Mouse (Mus musculus) limb, embryonic 11.5 days (tissue): ENCODE data around the gene Spem1. TPM values are rescaled to one million over a fixed set of nuclear protein-coding genes. Genes with fewer than 3 reads are reported as not detected.

Source experiments
- ATAC-seq: fragments of 200-750 bp; cut with Nextera tagmentation; 2 replicates; pipeline ENCODE4 v1.8.0; 2017; ENCODE audit warnings: low read depth; ENCODE audit not compliant: insufficient number of reproducible peaks, low FRiP score, low TSS enrichment
- DNase-seq: peaks from one replicate; pipeline ENCODE4 v3.0.0-alpha.2; 2015; ENCODE audit warnings: low spot score
- H3K27ac ChIP-seq: fragments of 300-500 bp; sonication (generic); replicated peaks from 2 replicates; pipeline ENCODE4 v1.5.1; 2014; ENCODE audit warnings: low read depth, mild to moderate bottlenecking, low read length
- H3K27me3 ChIP-seq: fragments of 300-500 bp; sonication (generic); 2 replicates; pipeline ENCODE4 v1.6.1; 2014; ENCODE audit warnings: mild to moderate bottlenecking, low read length, mixed read lengths; ENCODE audit not compliant: control insufficient read depth, insufficient read depth
- H3K36me3 ChIP-seq: fragments of 300-500 bp; sonication (generic); 2 replicates; pipeline ENCODE4 v1.6.1; 2014; ENCODE audit warnings: mild to moderate bottlenecking, low read length, moderate library complexity, mixed read lengths; ENCODE audit not compliant: control insufficient read depth, insufficient read depth
- H3K4me1 ChIP-seq: fragments of 300-500 bp; sonication (generic); 2 replicates; pipeline ENCODE4 v1.6.1; 2014; ENCODE audit warnings: low read length, mixed read lengths; ENCODE audit not compliant: control insufficient read depth, insufficient read depth
- H3K4me2 ChIP-seq: fragments of 300-500 bp; sonication (generic); 2 replicates; pipeline ENCODE4 v1.6.1; 2014; ENCODE audit warnings: low read depth, mild to moderate bottlenecking, moderate library complexity; ENCODE audit not compliant: severe bottlenecking
- H3K4me3 ChIP-seq: fragments of 300-500 bp; sonication (generic); 2 replicates; pipeline ENCODE4 v1.5.1; 2014; ENCODE audit warnings: low read depth, low read length
- H3K9ac ChIP-seq: fragments of 300-500 bp; sonication (generic); 2 replicates; pipeline ENCODE4 v1.6.1; 2014; ENCODE audit warnings: mild to moderate bottlenecking, low read length
- H3K9me3 ChIP-seq: fragments of 300-500 bp; sonication (generic); 2 replicates; pipeline ENCODE4 v1.6.1; 2016; ENCODE audit warnings: low read length; ENCODE audit not compliant: control insufficient read depth
- WGBS: fragments of 180-500 bp; shearing (Covaris S2); extraction: QIAGEN DNeasy Blood & Tissue Kit; methylation state at CpG from one replicate; pipeline ENCODE4 v1.1.7; 2014; 5-methylcytosine and 5-hydroxymethylcytosine counted together
- polyA plus RNA-seq: library from polyadenylated mRNA; unstranded; fragments of >200 nt; fragmentation: Nextera tagmentation; extraction: Ambion mirVana; gene quantifications from 2 replicates; pipeline ENCODE4 v1.2.1, GENCODE M21; 2014

The Spem1 gene
- polyA plus RNA-seq, 1 experiment from 2014 or later, result 0.15 TPM

DNA sequence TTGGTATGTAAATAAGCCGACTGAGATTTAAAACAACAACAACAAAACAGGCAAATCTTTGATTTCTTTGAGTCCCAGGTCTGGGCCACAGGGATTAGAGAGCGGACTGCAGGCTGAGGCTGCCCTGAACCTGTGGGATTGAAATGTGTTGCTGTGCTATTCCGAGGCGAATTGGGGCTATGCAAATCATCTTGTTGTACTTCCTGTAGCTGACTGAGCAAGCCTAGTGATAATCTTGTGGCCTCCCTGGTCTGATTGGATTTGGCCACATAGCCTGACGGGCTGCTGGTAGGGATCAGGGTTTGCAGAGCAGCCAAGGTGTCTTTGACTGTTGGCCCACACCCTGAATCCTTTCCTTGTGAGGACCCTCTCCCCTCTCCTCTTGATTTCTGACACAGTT, 47.0 kb downstream of the Spem1 start:
- H3K27me3 ChIP-seq, result peaks cover 9% of the 10 kb centered on the region; the same call in 1 of the 2 replicates
- no peaks in the 10 kb centered on the region for H3K9me3 ChIP-seq
- H3K36me3 ChIP-seq, result no peaks in the 10 kb centered on the region
- H3K27ac ChIP-seq, result no peak overlapping the region
- no peak for DNase-seq
- H3K4me2 ChIP-seq, result no peak overlapping the region
- H3K9ac ChIP-seq, result no peak overlapping the region
- no peak for ATAC-seq
- 56% methylated on average over 5 of the region's 5 CpGs for WGBS
- no peaks in the 10 kb centered on the region for H3K4me1 ChIP-seq
- H3K4me3 ChIP-seq, result no peak overlapping the region

Other genes starting within 250 kb of the Spem1 start
- gene Wrap53, start 241.9 kb downstream of the Spem1 start, polyA plus RNA-seq, result 45.7 and 46.9 TPM in 2 replicates
- 250 and 254 TPM in 2 replicates for gene Trp53, start 241.8 kb downstream of the Spem1 start, polyA plus RNA-seq
- gene Atp1b2, start 216.2 kb downstream of the Spem1 start, polyA plus RNA-seq, result 4.5 and 4.9 TPM in 2 replicates
- gene Shbg, start 204.3 kb downstream of the Spem1 start, polyA plus RNA-seq, result not detected in 2 replicates
- 14.7 and 16.2 TPM in 2 replicates for gene Sat2, start 200.2 kb downstream of the Spem1 start, polyA plus RNA-seq
- 35.8 and 37.5 TPM in 2 replicates for gene Fxr2, start 189.2 kb downstream of the Spem1 start, polyA plus RNA-seq
- 0.17 TPM in 1 of 2 replicates, not detected in the other for gene Sox15, start 166.9 kb downstream of the Spem1 start, polyA plus RNA-seq
- gene Mpdu1, start 159.5 kb downstream of the Spem1 start, polyA plus RNA-seq, result 21.0 and 41.0 TPM in 2 replicates
- gene Cd68, start 156.0 kb downstream of the Spem1 start, polyA plus RNA-seq, result 3.4 and 4.5 TPM in 2 replicates
- gene Eif4a1, start 149.8 kb downstream of the Spem1 start, polyA plus RNA-seq, result 759 and 892 TPM in 2 replicates
- gene Senp3, start 140.1 kb downstream of the Spem1 start, polyA plus RNA-seq, result 125 and 127 TPM in 2 replicates
- not detected in 2 replicates for gene Tnfsf13, start 136.4 kb downstream of the Spem1 start, polyA plus RNA-seq
- gene Tnfsf12, start 126.3 kb downstream of the Spem1 start, polyA plus RNA-seq, result 2.6 and 3.3 TPM in 2 replicates
- gene Tnfsfm13, start 126.1 kb downstream of the Spem1 start, polyA plus RNA-seq, result 1.1 and 1.3 TPM in 2 replicates
- gene Polr2a, start 63.5 kb downstream of the Spem1 start, polyA plus RNA-seq, result 64.0 and 78.3 TPM in 2 replicates
- 0.09 TPM in 1 of 2 replicates, not detected in the other for gene Slc35g3, start 60.2 kb downstream of the Spem1 start, polyA plus RNA-seq
- gene Zbtb4, start 56.3 kb downstream of the Spem1 start, polyA plus RNA-seq, result 0.96 and 1.1 TPM in 2 replicates
- gene Chrnb1, start 26.2 kb downstream of the Spem1 start, polyA plus RNA-seq, result 4.3 and 4.4 TPM in 2 replicates
- gene Fgf11, start 20.3 kb downstream of the Spem1 start, polyA plus RNA-seq, result 0.36 and 0.67 TPM in 2 replicates
- 1.8 and 2.0 TPM in 2 replicates for gene Tmem102, start 16.6 kb downstream of the Spem1 start, polyA plus RNA-seq
- gene Gm39566, start 6.9 kb downstream of the Spem1 start, polyA plus RNA-seq, result not detected in 2 replicates
- not detected in 2 replicates for gene Spem2, start 3.7 kb downstream of the Spem1 start, polyA plus RNA-seq
- gene Nlgn2, start 15.6 kb upstream of the Spem1 start, polyA plus RNA-seq, result 5.8 and 6.2 TPM in 2 replicates
- 285 and 304 TPM in 2 replicates for gene Tmem256, start 16.3 kb upstream of the Spem1 start, polyA plus RNA-seq
- 115 TPM in 2 replicates for gene Plscr3, start 24.2 kb upstream of the Spem1 start, polyA plus RNA-seq
- 0.89 and 1.2 TPM in 2 replicates for gene Tnk1, start 36.5 kb upstream of the Spem1 start, polyA plus RNA-seq
- gene Tmem95, start 55.8 kb upstream of the Spem1 start, polyA plus RNA-seq, result not detected in 2 replicates
- 3.7 and 4.3 TPM in 2 replicates for gene Kctd11, start 59.2 kb upstream of the Spem1 start, polyA plus RNA-seq
- 0.72 and 0.78 TPM in 2 replicates for gene Acap1, start 73.4 kb upstream of the Spem1 start, polyA plus RNA-seq
- gene 2810408A11Rik, start 78.8 kb upstream of the Spem1 start, polyA plus RNA-seq, result 24.8 and 26.5 TPM in 2 replicates
- 15.3 and 15.5 TPM in 2 replicates for gene Neurl4, start 78.9 kb upstream of the Spem1 start, polyA plus RNA-seq
- gene Gps2, start 91.7 kb upstream of the Spem1 start, polyA plus RNA-seq, result 90.8 and 94.0 TPM in 2 replicates
- 2,284 and 2,370 TPM in 2 replicates for gene Eif5a, start 99.8 kb upstream of the Spem1 start, polyA plus RNA-seq
- 11.2 and 11.3 TPM in 2 replicates for gene Ybx2, start 113.6 kb upstream of the Spem1 start, polyA plus RNA-seq
- gene Slc2a4, start 126.0 kb upstream of the Spem1 start, polyA plus RNA-seq, result 21.0 and 22.7 TPM in 2 replicates
- gene Cldn7, start 142.6 kb upstream of the Spem1 start, polyA plus RNA-seq, result 12.7 and 13.2 TPM in 2 replicates
- gene Ctdnep1, start 159.0 kb upstream of the Spem1 start, polyA plus RNA-seq, result 22.8 and 27.6 TPM in 2 replicates
- gene Elp5, start 160.3 kb upstream of the Spem1 start, polyA plus RNA-seq, result 148 and 151 TPM in 2 replicates
- gene Gabarap, start 169.0 kb upstream of the Spem1 start, polyA plus RNA-seq, result 397 and 432 TPM in 2 replicates
- 56.1 and 64.9 TPM in 2 replicates for gene Phf23, start 173.6 kb upstream of the Spem1 start, polyA plus RNA-seq
- 47.3 and 52.0 TPM in 2 replicates for gene Dvl2, start 178.4 kb upstream of the Spem1 start, polyA plus RNA-seq
- gene Acadvl, start 193.2 kb upstream of the Spem1 start, polyA plus RNA-seq, result 52.9 and 53.5 TPM in 2 replicates
- gene Dlg4, start 194.8 kb upstream of the Spem1 start, polyA plus RNA-seq, result 10.0 and 10.8 TPM in 2 replicates
- 1.0 and 1.6 TPM in 2 replicates for gene Asgr1, start 231.9 kb upstream of the Spem1 start, polyA plus RNA-seq